Comparison of ENCODE assay signal across 8 mouse cellular contexts in genomic region chr15:86033191-86033841, GRCm38 (mm10). TPM values are rescaled to one million over a fixed set of nuclear protein-coding genes. Genes with fewer than 3 reads are reported as not detected.
DNase-seq lines count a peak whose midpoint lies in the region; ATAC-seq and TF ChIP-seq lines count a peak whose summit lies in the region.

Gene Celsr1, minus strand, starts transcription at chr15:86033777.

- H3K27me3 ChIP-seq in embryonic facial prominence, embryonic 13.5 days = peaks cover 49% of the 10 kb centered on the region
- H3K27me3 ChIP-seq in intestine, embryonic 14.5 days (replicated peaks; ENCODE audit: control insufficient read depth, insufficient read depth, low read length) = peaks cover 38% of the 10 kb centered on the region
- H3K27me3 ChIP-seq in lung, postnatal 0 days (replicated peaks; ENCODE audit: insufficient read depth, low read length) = peaks cover 25% of the 10 kb centered on the region
- H3K27me3 ChIP-seq in stomach, postnatal 0 days (ENCODE audit: control insufficient read depth, insufficient read depth, low read length) = no peaks in the 10 kb centered on the region

- TF ChIP-seq CTCF in lung, postnatal 0 days (IDR thresholded peaks at IDR 0.05) = no peak; the same call in none of the 2 replicates
- TF ChIP-seq CTCF in stomach, postnatal 0 days (IDR thresholded peaks at IDR 0.05; ENCODE audit: low read depth) = no peak

- H3K4me2 ChIP-seq in embryonic facial prominence, embryonic 13.5 days = peak within 1 kb of the TSS; percentile 88
- H3K4me2 ChIP-seq in intestine, embryonic 14.5 days (ENCODE audit: low read length) = peak within 1 kb of the TSS; percentile 69
- H3K4me2 ChIP-seq in lung, postnatal 0 days (replicated peaks; ENCODE audit: low read depth, low read length) = peak within 1 kb of the TSS; percentile 87
- H3K4me2 ChIP-seq in stomach, postnatal 0 days (replicated peaks; ENCODE audit: low read depth) = peak within 1 kb of the TSS; percentile 72

- H3K9ac ChIP-seq in embryonic facial prominence, embryonic 13.5 days = peak within 1 kb of the TSS; percentile 71
- peak within 1 kb of the TSS; percentile 39 for H3K9ac ChIP-seq in intestine, embryonic 14.5 days (ENCODE audit: low read length)
- H3K9ac ChIP-seq in lung, postnatal 0 days (replicated peaks; ENCODE audit: low read depth) = peak within 1 kb of the TSS; percentile 23; the same call in 1 of the 2 replicates
- peak within 1 kb of the TSS; percentile 72 for H3K9ac ChIP-seq in stomach, postnatal 0 days (ENCODE audit: low read length)

- peaks cover 26% of the 10 kb centered on the region for H3K36me3 ChIP-seq in embryonic facial prominence, embryonic 13.5 days
- no peaks in the 10 kb centered on the region for H3K36me3 ChIP-seq in intestine, embryonic 14.5 days (ENCODE audit: control insufficient read depth, insufficient read depth, low read length)
- no peaks in the 10 kb centered on the region for H3K36me3 ChIP-seq in lung, postnatal 0 days (ENCODE audit: insufficient read depth, low read length)
- H3K36me3 ChIP-seq in stomach, postnatal 0 days (ENCODE audit: control insufficient read depth, insufficient read depth, low read length) = no peaks in the 10 kb centered on the region

- intact Hi-C loops in gastrocnemius, postnatal 14 days (cut with DNase I; ENCODE audit: low total_unique reads) = loop anchor here (10.0 kb wide), 1 partner anchor 319 kb away; no protein-coding TSS in a partner anchor

- TF ChIP-seq EP300 in lung, postnatal 0 days (IDR thresholded peaks at IDR 0.05) = no peak
- no peak for TF ChIP-seq EP300 in stomach, postnatal 0 days (optimal IDR thresholded peaks at IDR 0.05)

- DNase-seq in ovary, postnatal 36 days (ENCODE audit: low spot score) = peak; percentile 46
- no peak for DNase-seq in ovary, postnatal 10 days (ENCODE audit: low spot score)
- DNase-seq in intestine, embryonic 14.5 days (ENCODE audit: low spot score) = peak; percentile 79
- peak; percentile 38 for DNase-seq in lung, postnatal 0 days (ENCODE audit: low spot score)
- DNase-seq in stomach, postnatal 0 days (ENCODE audit: low spot score) = peak; percentile 65
- no peak for DNase-seq in spleen, postnatal 10 days (ENCODE audit: low spot score in 2 of 2)
- DNase-seq in gastrocnemius, postnatal 14 days = no peak

- H3K4me1 ChIP-seq in embryonic facial prominence, embryonic 13.5 days = peaks cover 35% of the 10 kb centered on the region
- H3K4me1 ChIP-seq in intestine, embryonic 14.5 days (replicated peaks; ENCODE audit: control insufficient read depth, insufficient read depth, low read length) = peaks cover 6% of the 10 kb centered on the region; the same call in 1 of the 2 replicates
- peaks cover 5% of the 10 kb centered on the region; the same call in 1 of the 2 replicates for H3K4me1 ChIP-seq in lung, postnatal 0 days (ENCODE audit: insufficient read depth, low read depth, low read length)
- H3K4me1 ChIP-seq in stomach, postnatal 0 days (replicated peaks; ENCODE audit: control insufficient read depth, insufficient read depth) = no peaks in the 10 kb centered on the region

- H3K27ac ChIP-seq in embryonic facial prominence, embryonic 13.5 days = peak within 1 kb of the TSS; percentile 72; the same call in 1 of the 2 replicates
- peak within 1 kb of the TSS; percentile 43; the same call in 1 of the 2 replicates for H3K27ac ChIP-seq in intestine, embryonic 14.5 days (ENCODE audit: low read depth)
- H3K27ac ChIP-seq in lung, postnatal 0 days (ENCODE audit: low read length) = peak within 1 kb of the TSS; percentile 85
- H3K27ac ChIP-seq in stomach, postnatal 0 days (replicated peaks) = peak within 1 kb of the TSS; percentile 92

- H3K4me3 ChIP-seq in embryonic facial prominence, embryonic 13.5 days = peak within 1 kb of the TSS; percentile 62
- peak within 1 kb of the TSS; percentile 50 for H3K4me3 ChIP-seq in intestine, embryonic 14.5 days (ENCODE audit: low read depth, low read length)
- H3K4me3 ChIP-seq in lung, postnatal 0 days (ENCODE audit: low read depth, low read length) = peak within 1 kb of the TSS; percentile 57
- peak within 1 kb of the TSS; percentile 56 for H3K4me3 ChIP-seq in stomach, postnatal 0 days (ENCODE audit: low read depth, low read length)

- WGBS in embryonic facial prominence, embryonic 13.5 days = 1% methylated on average over 79 of the region's 80 CpGs
- under 1% methylated on average over 64 of the region's 80 CpGs for WGBS in intestine, embryonic 14.5 days
- WGBS in lung, postnatal 0 days = under 1% methylated on average over 65 of the region's 80 CpGs
- under 1% methylated on average over 71 of the region's 80 CpGs for WGBS in stomach, postnatal 0 days

- ATAC-seq in embryonic facial prominence, embryonic 13.5 days (ENCODE audit: insufficient number of reproducible peaks, insufficient read depth, low FRiP score, low TSS enrichment, low read depth) = peak; percentile 21; the same call in 1 of the 2 replicates
- peak; percentile 9; the same call in 1 of the 2 replicates for ATAC-seq in intestine, embryonic 14.5 days (replicated peaks; ENCODE audit: low FRiP score, low TSS enrichment, low read depth)
- peak; percentile 4; the same call in 1 of the 2 replicates for ATAC-seq in lung, postnatal 0 days
- ATAC-seq in stomach, postnatal 0 days (ENCODE audit: low FRiP score, low TSS enrichment) = peak; percentile 6; the same call in 1 of the 2 replicates

- H3K9me3 ChIP-seq in embryonic facial prominence, embryonic 13.5 days = peaks cover 19% of the 10 kb centered on the region
- peaks cover 4% of the 10 kb centered on the region; the same call in 1 of the 2 replicates for H3K9me3 ChIP-seq in intestine, embryonic 14.5 days (ENCODE audit: control insufficient read depth, low read length)
- H3K9me3 ChIP-seq in lung, postnatal 0 days (ENCODE audit: low read length) = no peaks in the 10 kb centered on the region
- H3K9me3 ChIP-seq in stomach, postnatal 0 days (ENCODE audit: control insufficient read depth, low read length) = no peaks in the 10 kb centered on the region

RNA-seq across cellular contexts. Expression of gene Celsr1, which starts in this region (rescaled TPM):
- 2.9 and 3.1 TPM in 2 replicates for polyA plus RNA-seq in embryonic facial prominence, embryonic 13.5 days (2015; fragmentation: Nextera tagmentation; extraction: Ambion mirVana)
- 1.3 and 2.2 TPM in 2 replicates for polyA plus RNA-seq in intestine, embryonic 14.5 days (2014; fragmentation: Nextera tagmentation; extraction: Ambion mirVana)
- polyA plus RNA-seq in lung, postnatal 0 days (2015; fragmentation: Nextera tagmentation; extraction: Ambion mirVana) = 2.1 and 2.2 TPM in 2 replicates
- polyA plus RNA-seq in stomach, postnatal 0 days (2015; fragmentation: Nextera tagmentation; extraction: Ambion mirVana) = 2.0 and 2.2 TPM in 2 replicates
- total RNA-seq in gastrocnemius, postnatal 14 days (2021) = under 1 TPM; 0.31 to 0.94 TPM

Comparison
In these comparisons a context has a peak if more than half of its experiments do, and no peak if none do; other contexts are left out.
1. DNase-seq: peak in ovary, postnatal 36 days (single experiment), intestine, embryonic 14.5 days (single experiment), lung, postnatal 0 days (single experiment) and stomach, postnatal 0 days (single experiment); none in ovary, postnatal 10 days (single experiment), spleen, postnatal 10 days (0 of 2) and gastrocnemius, postnatal 14 days (single experiment).
2. Peak in every context shown above with its lines, with median percentiles within 50 percentile points of each other: ATAC-seq, H3K27ac ChIP-seq, H3K4me2 ChIP-seq, H3K4me3 ChIP-seq and H3K9ac ChIP-seq.